Mouse (Mus musculus): ENCODE measurements at regions not wholly inside any gene's neighbourhood (a gene's known extent, or its start where the extent isn't known, plus 50 kb on each side); places are given as distances from the start of the nearest gene placed in this dataset.

- DNase-seq: no peak
Measured at GRCm38 (mm10) chr2:46678366-46678765, 1561.2 kb upstream of the Zeb2 start.

GRCm38 (mm10) chr2:46669517-46670291 lies 1552.5 kb upstream of the Zeb2 start:
- DNase-seq: no peak

GRCm38 (mm10) chr2:46666990-46667337 lies 1549.8 kb upstream of the Zeb2 start:
- DNase-seq: no peak

- DNase-seq: no peak
Measured at GRCm38 (mm10) chr2:46666084-46666989, 1549.1 kb upstream of the Zeb2 start.

GRCm38 (mm10) chr2:46661876-46662275 lies 1544.7 kb upstream of the Zeb2 start:
- DNase-seq: no peak

GRCm38 (mm10) chr2:46660577-46660976 lies 1543.4 kb upstream of the Zeb2 start:
- DNase-seq: no peak

GRCm38 (mm10) chr2:46655289-46655688 lies 1538.1 kb upstream of the Zeb2 start:
- DNase-seq: no peak

GRCm38 (mm10) chr2:46652616-46653015 lies 1535.4 kb upstream of the Zeb2 start:
- DNase-seq: no peak

- no peak for DNase-seq
Measured at GRCm38 (mm10) chr2:46646366-46646765, 1529.2 kb upstream of the Zeb2 start.

GRCm38 (mm10) chr2:46609217-46609616 lies 1492.0 kb upstream of the Zeb2 start:
- DNase-seq: no peak

GRCm38 (mm10) chr2:46581773-46582172 lies 1464.6 kb upstream of the Zeb2 start:
- DNase-seq: no peak

- no peak for DNase-seq
Measured at GRCm38 (mm10) chr2:46570416-46570815, 1453.2 kb upstream of the Zeb2 start.

GRCm38 (mm10) chr2:46533395-46533794 lies 1416.2 kb upstream of the Zeb2 start:
- no peak for DNase-seq

- DNase-seq: no peak
Measured at GRCm38 (mm10) chr2:46530686-46531085, 1413.5 kb upstream of the Zeb2 start.

- no peak for DNase-seq
Measured at GRCm38 (mm10) chr2:46525223-46525622, 1408.0 kb upstream of the Zeb2 start.

GRCm38 (mm10) chr2:46524625-46525024 lies 1407.4 kb upstream of the Zeb2 start:
- no peak for DNase-seq

GRCm38 (mm10) chr2:46521147-46521965 lies 1404.2 kb upstream of the Zeb2 start:
- no peak for DNase-seq

- DNase-seq: no peak
Measured at GRCm38 (mm10) chr2:46512237-46513028, 1395.2 kb upstream of the Zeb2 start.

- no peak for DNase-seq
Measured at GRCm38 (mm10) chr2:46506951-46507350, 1389.8 kb upstream of the Zeb2 start.

- DNase-seq: no peak
Measured at GRCm38 (mm10) chr2:46503074-46503473, 1385.9 kb upstream of the Zeb2 start.

- no peak for DNase-seq
Measured at GRCm38 (mm10) chr2:46492299-46492698, 1375.1 kb upstream of the Zeb2 start.

GRCm38 (mm10) chr2:46491081-46491480 lies 1373.9 kb upstream of the Zeb2 start:
- no peak for DNase-seq
